Mouse (Mus musculus) forebrain, embryonic 14.5 days (tissue): ENCODE data around the gene Ufm1. TPM values are rescaled to one million over a fixed set of nuclear protein-coding genes. Genes with fewer than 3 reads are reported as not detected.

Experiments used
- ATAC-seq: fragments of 200-750 bp; cut with Nextera tagmentation; 2 replicates; pipeline ENCODE4 v1.8.0; 2017; ENCODE audit warnings: mild to moderate bottlenecking, moderate library complexity
- DNase-seq: peaks from one replicate; pipeline ENCODE4 v3.0.0-alpha.2; 2015; ENCODE audit warnings: low spot score
- H3K27ac ChIP-seq: fragments of 300-500 bp; sonication (generic); 2 replicates; pipeline ENCODE4 v1.5.1; 2014; ENCODE audit warnings: low read depth, mild to moderate bottlenecking, control low read depth, low read length, moderate library complexity
- H3K27me3 ChIP-seq: fragments of 300-500 bp; sonication (generic); replicated peaks from 2 replicates; pipeline ENCODE4 v1.6.1; 2014; ENCODE audit warnings: low read length, control low read depth, mixed read lengths; ENCODE audit not compliant: control insufficient read depth, insufficient read depth
- H3K36me3 ChIP-seq: fragments of 300-500 bp; sonication (generic); 2 replicates; pipeline ENCODE4 v1.6.1; 2014; ENCODE audit warnings: low read length, control low read depth; ENCODE audit not compliant: control insufficient read depth, insufficient read depth
- H3K4me1 ChIP-seq: fragments of 300-500 bp; sonication (generic); 2 replicates; pipeline ENCODE4 v1.6.1; 2014; ENCODE audit warnings: antibody characterized with exemption, low read length, control low read depth; ENCODE audit not compliant: control insufficient read depth, insufficient read depth
- H3K4me2 ChIP-seq: fragments of 300-500 bp; sonication (generic); 2 replicates; pipeline ENCODE4 v1.6.1; 2014; ENCODE audit warnings: mild to moderate bottlenecking, control low read depth, low read length
- H3K4me3 ChIP-seq: fragments of 300-500 bp; sonication (generic); 2 replicates; pipeline ENCODE4 v1.5.1; 2014; ENCODE audit warnings: low read depth, low read length, control low read depth
- H3K9ac ChIP-seq: fragments of 300-500 bp; sonication (generic); 2 replicates; pipeline ENCODE4 v1.6.1; 2014; ENCODE audit warnings: mild to moderate bottlenecking, low read length, control low read depth, moderate library complexity
- H3K9me3 ChIP-seq: fragments of 300-500 bp; sonication (generic); replicated peaks from 2 replicates; pipeline ENCODE4 v1.6.1; 2016; ENCODE audit warnings: low read length, control low read depth, mixed read lengths; ENCODE audit not compliant: control insufficient read depth
- WGBS: fragments of 180-500 bp; shearing (Covaris S2); extraction: QIAGEN DNeasy Blood & Tissue Kit; methylation state at CpG from one replicate; pipeline ENCODE4 v1.1.7; 2014; 5-methylcytosine and 5-hydroxymethylcytosine counted together
- polyA plus RNA-seq: library from polyadenylated mRNA; unstranded; fragments of >200 nt; fragmentation: Nextera tagmentation; extraction: Ambion mirVana; gene quantifications from 2 replicates; pipeline ENCODE4 v1.2.1, GENCODE M21; 2014

Gene Ufm1
- polyA plus RNA-seq, result 102 and 106 TPM in 2 replicates

DNA sequence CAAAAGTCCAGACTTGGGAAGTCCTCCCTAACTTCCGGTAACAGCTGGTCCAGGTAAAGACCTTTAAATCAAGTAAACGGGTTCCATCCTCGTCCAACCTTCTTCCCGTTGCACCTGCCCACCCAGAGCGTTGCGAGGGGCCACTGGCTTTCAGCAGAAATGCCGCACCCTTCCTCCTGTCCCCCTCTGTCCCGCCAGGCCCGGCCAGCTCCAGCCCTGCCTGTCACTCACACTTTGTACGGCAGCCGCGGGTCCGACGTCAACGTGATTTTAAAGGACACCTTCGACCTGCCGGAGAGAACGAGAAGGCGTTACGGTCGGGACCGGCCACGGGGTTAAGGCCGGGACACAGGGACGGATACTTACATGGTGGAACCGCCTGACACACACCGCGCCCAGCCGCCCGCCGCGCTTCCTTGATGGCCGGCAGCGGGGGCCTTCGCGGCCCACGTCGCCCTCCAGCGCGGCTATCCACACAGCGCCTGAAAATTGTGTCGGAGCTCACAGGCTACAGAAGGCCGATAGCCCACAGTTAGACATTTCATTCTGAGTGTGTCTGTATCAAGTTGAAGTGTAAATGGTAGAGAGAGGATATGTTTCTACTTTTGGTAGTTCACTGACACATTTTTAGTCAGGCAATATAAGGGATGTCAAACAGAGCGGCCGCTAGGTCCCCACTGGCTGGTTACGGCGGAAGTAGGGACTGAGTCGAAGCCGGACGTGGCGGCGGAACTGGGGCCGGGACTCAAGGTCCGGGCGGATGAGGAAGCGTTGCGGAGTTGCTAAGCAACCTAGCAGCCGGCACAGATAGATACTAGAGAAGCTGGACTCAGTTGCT, at the start of gene Ufm1:
TSS of gene Ufm1 (minus strand) at position 448 of the 838 bp plus-strand sequence.
- Histone ChIP-seq H3K9ac (peak within 1 kb of the TSS; percentile 80), H3K4me2 (peak within 1 kb of the TSS; percentile 84), H3K4me3 (peak within 1 kb of the TSS; percentile 95), H3K36me3 (peaks cover 30% of the 10 kb centered on the region), H3K27ac (0 out of 2 replicates have a peak within 1 kb of the TSS, but pooled peaks have one; percentile 39), H3K4me1 (peaks cover 5% of the 10 kb centered on the region), H3K27me3 (no peaks in the 10 kb centered on the region), H3K9me3 (no peaks in the 10 kb centered on the region)
- DNase-seq (peak; percentile 98), ATAC-seq (peak; percentile 99)
- WGBS, result under 1% methylated on average over 58 of the region's 58 CpGs

DNA sequence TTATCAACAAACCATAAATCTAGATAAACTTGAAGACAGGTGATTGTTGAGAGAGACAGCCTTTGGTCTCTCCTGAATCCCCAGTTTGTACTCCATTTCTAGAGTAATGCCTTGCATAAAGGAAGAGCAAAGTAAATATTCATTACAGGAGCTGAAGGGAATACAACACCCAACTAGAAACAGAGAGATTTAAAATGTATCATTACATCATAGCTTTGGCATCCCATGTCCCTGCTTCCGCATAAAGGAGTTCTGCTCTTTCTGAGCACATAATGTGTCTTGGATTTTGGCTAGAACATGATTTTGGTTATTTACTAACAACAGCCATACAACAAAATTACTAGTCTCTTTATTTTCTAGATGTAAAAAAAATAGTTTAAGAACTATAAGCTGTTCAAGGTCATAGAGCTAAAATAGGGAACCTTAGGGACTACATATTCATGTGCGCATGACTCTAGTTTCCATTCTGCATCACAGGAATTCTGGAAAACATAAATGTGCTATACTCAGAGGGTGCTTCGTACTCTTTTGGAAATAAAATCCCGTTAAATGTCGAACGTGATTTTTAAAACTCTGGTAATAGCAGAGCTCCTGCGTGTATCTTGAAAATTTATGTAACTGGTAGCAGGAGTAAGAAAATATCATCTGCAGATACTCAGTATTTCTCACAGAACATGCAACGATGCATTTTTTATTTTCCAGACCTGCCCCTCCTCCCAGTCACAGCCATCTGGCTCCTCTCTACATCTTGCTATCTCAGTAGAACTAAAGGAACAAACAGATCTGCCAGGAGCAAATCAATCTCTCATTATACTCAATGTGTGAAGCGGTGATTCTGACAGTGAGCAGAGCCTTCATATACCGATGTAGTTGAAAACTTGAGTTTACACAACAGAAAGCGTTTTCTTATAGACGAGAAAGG, 27.2 kb upstream of the Ufm1 start:
- ATAC-seq (peak; percentile 75; the same call in 1 of the 2 replicates), DNase-seq (peak; percentile 79)
- Histone ChIP-seq H3K36me3 (no peaks in the 10 kb centered on the region), H3K4me3 (no peak overlapping the region), H3K27me3 (no peaks in the 10 kb centered on the region), H3K4me2 (no peak overlapping the region), H3K9ac (no peak overlapping the region), H3K27ac (no peak overlapping the region), H3K4me1 (no peaks in the 10 kb centered on the region), H3K9me3 (no peaks in the 10 kb centered on the region)
- 80% methylated on average over 12 of the region's 12 CpGs for WGBS

DNA sequence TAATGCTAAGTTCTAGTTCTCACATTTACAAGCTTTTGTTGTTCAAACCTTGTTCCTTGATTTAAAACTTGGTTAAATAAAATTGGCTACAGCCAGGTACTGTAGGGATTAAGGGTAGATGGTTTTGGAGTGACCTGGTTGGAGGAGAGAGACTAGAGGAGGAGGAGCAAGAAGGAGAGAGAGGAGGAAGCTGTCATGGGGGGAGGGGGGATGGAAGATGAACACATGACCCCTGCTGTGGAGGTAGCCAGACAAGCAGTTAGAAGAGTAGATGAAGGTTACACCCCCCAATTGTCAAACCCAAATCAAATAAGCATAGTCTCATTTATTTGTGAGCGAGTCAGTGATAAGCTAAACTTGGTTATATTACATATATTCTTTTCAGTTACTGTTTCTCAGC, 8.0 kb upstream of the Ufm1 start:
- DNase-seq, result no peak
- ATAC-seq, result no peak

DNA sequence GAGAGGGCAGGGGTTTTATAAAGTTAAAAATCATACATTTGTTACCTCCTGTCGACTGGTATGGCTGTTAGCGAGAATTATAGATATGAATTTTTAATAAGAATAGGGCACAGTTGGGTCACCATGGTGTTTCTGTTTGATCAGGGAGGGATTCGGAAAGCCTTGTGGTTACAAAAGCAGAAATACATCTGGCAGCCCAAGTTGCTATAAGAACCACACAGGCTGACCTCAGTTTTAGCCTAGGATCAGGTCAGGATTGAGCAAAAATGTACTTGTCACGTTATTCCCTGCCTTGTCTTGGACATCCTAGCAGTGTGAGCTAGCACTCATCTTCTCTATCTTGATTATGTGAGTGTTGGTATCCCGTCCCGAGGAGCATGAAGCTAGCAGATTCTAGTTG, 6.9 kb upstream of the Ufm1 start:
- H3K27ac ChIP-seq, result no peak overlapping the region
- no peaks in the 10 kb centered on the region for H3K36me3 ChIP-seq
- no peaks in the 10 kb centered on the region for H3K9me3 ChIP-seq
- ATAC-seq, result no peak
- H3K9ac ChIP-seq, result no peak overlapping the region
- DNase-seq, result no peak
- no peaks in the 10 kb centered on the region for H3K27me3 ChIP-seq
- no peak overlapping the region for H3K4me2 ChIP-seq
- 82% methylated on average over 6 of the region's 6 CpGs for WGBS
- H3K4me1 ChIP-seq, result no peaks in the 10 kb centered on the region; the same call in 1 of the 2 replicates
- no peak overlapping the region for H3K4me3 ChIP-seq

More for the DNA sequence above, 8.0 kb upstream of the Ufm1 start:
- Histone ChIP-seq H3K9ac (no peak overlapping the region), H3K36me3 (no peaks in the 10 kb centered on the region), H3K4me1 (no peaks in the 10 kb centered on the region; the same call in 1 of the 2 replicates), H3K4me2 (no peak overlapping the region), H3K9me3 (no peaks in the 10 kb centered on the region), H3K4me3 (no peak overlapping the region), H3K27ac (no peak overlapping the region), H3K27me3 (no peaks in the 10 kb centered on the region)
- 90% methylated on average over 1 of the region's 1 CpGs for WGBS

DNA sequence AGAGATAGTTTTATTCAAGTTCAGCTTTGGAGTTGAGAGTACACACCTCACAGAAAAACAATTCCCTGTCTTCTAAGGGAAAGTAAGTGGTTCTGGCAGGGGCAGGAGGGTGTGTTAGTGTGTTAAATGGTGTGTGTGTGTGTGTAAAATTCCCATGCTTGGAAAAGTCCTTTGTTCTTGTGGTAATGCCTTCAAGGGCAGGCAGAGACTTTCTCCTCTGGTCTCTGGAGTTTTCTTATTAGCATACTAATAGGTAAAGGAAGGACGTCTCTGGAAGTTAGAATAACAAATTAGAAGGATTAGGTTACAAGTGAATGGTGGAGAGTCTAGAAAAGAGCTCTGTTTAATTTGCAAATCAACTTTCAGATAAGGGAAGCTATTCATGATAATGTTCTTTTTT, 5.6 kb upstream of the Ufm1 start:
- DNase-seq (peak; percentile 38), ATAC-seq (no peak)
- Histone ChIP-seq H3K4me2 (no peak overlapping the region), H3K27ac (no peak overlapping the region), H3K4me1 (no peaks in the 10 kb centered on the region; the same call in 1 of the 2 replicates), H3K4me3 (no peak overlapping the region), H3K27me3 (no peaks in the 10 kb centered on the region), H3K9me3 (no peaks in the 10 kb centered on the region), H3K9ac (no peak overlapping the region), H3K36me3 (no peaks in the 10 kb centered on the region)
- 0% methylated on average over 1 of the region's 1 CpGs for WGBS

DNA sequence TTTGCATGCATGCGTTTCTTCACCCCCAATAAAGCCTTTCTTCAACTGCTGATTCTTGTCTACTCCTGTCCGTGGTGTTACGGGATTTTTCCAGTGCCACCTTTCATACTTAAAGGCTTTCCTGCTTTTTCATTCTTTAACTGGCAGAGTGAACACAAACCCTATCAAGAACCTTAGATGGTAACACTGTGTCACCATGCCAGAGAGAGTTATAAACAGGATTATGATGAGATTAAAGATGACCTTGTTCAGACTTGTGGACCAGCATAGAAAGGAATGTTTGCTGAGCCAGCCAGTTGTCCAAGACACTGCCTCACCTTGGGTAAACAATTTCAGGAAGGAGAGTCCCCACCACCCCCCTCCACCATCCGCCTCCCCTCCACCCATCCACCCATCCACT, 4.6 kb upstream of the Ufm1 start:
- Histone ChIP-seq H3K9ac (no peak overlapping the region), H3K9me3 (no peaks in the 10 kb centered on the region), H3K4me1 (no peaks in the 10 kb centered on the region; the same call in 1 of the 2 replicates), H3K27ac (no peak overlapping the region), H3K36me3 (no peaks in the 10 kb centered on the region), H3K27me3 (no peaks in the 10 kb centered on the region), H3K4me3 (no peak overlapping the region), H3K4me2 (no peak overlapping the region)
- 73% methylated on average over 4 of the region's 4 CpGs for WGBS
- ATAC-seq (no peak), DNase-seq (no peak)

DNA sequence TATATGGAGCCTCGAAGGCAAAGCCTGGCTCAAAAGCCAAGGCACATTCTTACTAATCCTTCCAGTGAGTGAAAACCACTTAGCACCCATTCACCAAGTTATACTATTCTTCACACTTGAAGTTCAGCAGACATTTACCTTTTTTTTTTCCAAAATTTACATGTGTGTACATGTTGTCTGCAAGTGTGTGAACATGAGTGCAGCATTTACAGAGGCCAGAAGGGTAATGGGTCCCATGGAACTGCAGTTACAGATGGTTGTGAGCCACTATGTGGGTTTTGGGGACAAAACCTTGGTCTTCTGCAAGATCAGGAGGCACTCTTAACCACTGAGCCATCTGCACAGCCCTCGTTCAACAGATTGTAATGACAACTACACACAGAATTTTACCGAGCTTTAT, 8.8 kb downstream of the Ufm1 start:
- Histone ChIP-seq H3K4me2 (no peak overlapping the region), H3K4me3 (no peak overlapping the region), H3K4me1 (no peaks in the 10 kb centered on the region), H3K9ac (no peak overlapping the region), H3K9me3 (no peaks in the 10 kb centered on the region), H3K27ac (no peak overlapping the region), H3K27me3 (no peaks in the 10 kb centered on the region), H3K36me3 (peaks cover 36% of the 10 kb centered on the region)
- ATAC-seq (no peak), DNase-seq (no peak)
- WGBS, result 91% methylated on average over 3 of the region's 3 CpGs

DNA sequence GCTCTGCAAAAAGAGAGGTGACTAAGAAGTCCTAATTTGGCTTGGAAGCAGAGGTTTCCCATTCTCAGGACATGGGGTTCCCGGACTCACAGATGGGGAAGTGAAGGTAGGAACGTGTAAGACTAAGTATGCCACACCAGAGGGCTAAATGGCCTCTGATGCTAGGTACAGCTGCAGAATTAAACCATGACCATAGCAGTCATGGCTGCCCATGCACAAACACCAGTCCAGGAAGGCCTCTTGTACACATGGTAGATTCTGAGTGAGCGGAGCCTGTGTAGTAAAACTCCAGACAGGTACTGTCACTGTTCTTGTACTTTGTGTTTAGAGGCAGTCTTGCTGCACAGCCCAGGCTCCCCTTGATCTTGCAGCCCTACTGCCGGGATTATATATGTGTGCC, 9.4 kb downstream of the Ufm1 start:
- WGBS, result 92% methylated on average over 4 of the region's 4 CpGs
- no peak for DNase-seq
- Histone ChIP-seq H3K4me1 (no peaks in the 10 kb centered on the region), H3K4me3 (no peak overlapping the region), H3K9me3 (no peaks in the 10 kb centered on the region), H3K36me3 (peaks cover 30% of the 10 kb centered on the region), H3K9ac (no peak overlapping the region), H3K4me2 (no peak overlapping the region), H3K27me3 (no peaks in the 10 kb centered on the region), H3K27ac (no peak overlapping the region)
- ATAC-seq, result no peak
